Mouse (Mus musculus) frontal cortex, postnatal 25 days (tissue): ENCODE data around the gene Pds5b.
"Not testable (repeated sequence)": the region's sequence is repeated elsewhere in the genome, so short reads cannot be mapped to it uniquely, and the experiment has no call there.

Experiments
- DNase-seq, 2 experiments: peaks; one replicate each; pipeline ENCODE4 v3.0.0; 2022; ENCODE audit warnings: low spot score in 2 of 2

Gene Pds5b

GRCm38 (mm10) chr5:150822781-150823180 is 149.2 kb downstream of the Pds5b start:
- no peak for DNase-seq

GRCm38 (mm10) chr5:150823361-150823760 is 149.8 kb downstream of the Pds5b start:
- no peak for DNase-seq

- DNase-seq: no peak
These were observed 156.0 kb downstream of the Pds5b start for GRCm38 (mm10) chr5:150829499-150829898.

- no peak for DNase-seq
These were observed 157.2 kb downstream of the Pds5b start for GRCm38 (mm10) chr5:150830718-150831117.

GRCm38 (mm10) chr5:150836782-150837181 is 163.2 kb downstream of the Pds5b start:
- no peak for DNase-seq

- no peak for DNase-seq
These were observed 166.4 kb downstream of the Pds5b start for GRCm38 (mm10) chr5:150839688-150840541.

- no peak for DNase-seq
These were observed 167.1 kb downstream of the Pds5b start for GRCm38 (mm10) chr5:150840596-150840995.

- no peak for DNase-seq
These were observed 172.4 kb downstream of the Pds5b start for GRCm38 (mm10) chr5:150845961-150846360.

GRCm38 (mm10) chr5:150850821-150851220 is 177.3 kb downstream of the Pds5b start:
- DNase-seq: no peak

GRCm38 (mm10) chr5:150852097-150852496 is 178.6 kb downstream of the Pds5b start:
- DNase-seq: not testable (repeated sequence)

GRCm38 (mm10) chr5:150854506-150854905 is 181.0 kb downstream of the Pds5b start:
- DNase-seq: no peak

GRCm38 (mm10) chr5:150859642-150860194 is 186.2 kb downstream of the Pds5b start:
- no peak for DNase-seq
